ENCODE assay signal across 9 mouse cellular contexts in the genomic region with DNA sequence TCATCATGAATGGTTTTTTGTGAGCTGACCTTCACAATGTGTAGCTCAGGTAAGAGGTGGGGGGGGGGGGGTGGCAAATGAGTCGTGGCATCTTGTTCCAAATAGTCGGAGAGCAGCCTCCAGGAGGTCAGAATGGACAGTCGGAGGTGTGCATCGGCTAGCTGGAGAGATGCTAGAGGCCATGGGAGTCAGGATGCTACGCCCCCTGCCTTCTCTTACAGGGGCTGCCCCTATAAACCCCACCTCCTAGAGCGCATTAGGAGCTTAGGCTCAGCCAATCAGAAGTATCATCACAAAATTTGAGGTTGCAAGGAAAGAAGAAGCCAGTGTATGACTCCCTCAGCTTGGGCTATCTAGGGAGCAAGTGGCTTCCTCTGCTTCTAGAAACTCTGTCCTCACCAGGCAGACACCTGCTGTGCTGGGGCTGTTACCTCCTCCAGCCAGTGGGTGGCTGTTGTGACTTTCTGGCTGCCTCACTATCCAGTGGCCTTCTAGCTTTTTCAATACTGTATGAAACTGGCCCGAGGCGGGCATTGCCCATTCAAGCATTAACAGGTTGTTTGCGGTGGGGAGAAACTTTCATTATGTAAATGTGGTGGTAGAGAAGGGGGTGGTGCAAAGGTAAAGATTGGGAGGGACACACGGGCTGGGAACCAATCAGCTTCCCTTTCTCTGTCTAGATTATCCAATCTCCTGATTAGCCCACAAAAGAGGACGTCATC.
DNase-seq lines count a peak whose midpoint lies in the region; ATAC-seq and TF ChIP-seq lines count a peak whose summit lies in the region.
"Had no signal": no experiment of that assay in that cellular context is flagged by ENCODE, and none has a peak within 500 bp of the region (broad histone marks: within the 10 kb centered on the region; RNA-seq: fewer than 3 reads in every experiment).

No protein-coding gene starts in this region.

- 40% methylated on average over 11 of the region's 11 CpGs for WGBS in liver, embryonic 14.5 days (ENCODE audit: insufficient replicate concordance)

- no peaks in the 10 kb centered on the region for H3K4me1 ChIP-seq in liver, embryonic 14.5 days (replicated peaks; ENCODE audit: control insufficient read depth in 2 of 2, insufficient read depth in 2 of 2, low read length in 1 of 2)

- ATAC-seq in granulocyte monocyte progenitor cell, adult 5-6 weeks (replicated peaks; ENCODE audit: poor library complexity, severe bottlenecking) = peak; percentile 95
- ATAC-seq in liver, embryonic 14.5 days (ENCODE audit: insufficient read depth) = peak; percentile 53; the same call in 1 of the 2 replicates
- ATAC-seq: forebrain, postnatal 0 days had no signal

- DNase-seq in adrenal gland, postnatal 14 days = peak; percentile 12
- DNase-seq in adrenal gland, postnatal 10 days = no peak
- DNase-seq in liver, embryonic 14.5 days (ENCODE audit: low read depth in 3 of 3, low spot score in 3 of 3) = no peak
- peak; percentile 93 for DNase-seq in splenic B cell, adult 2 months (ENCODE audit: low read depth, low spot score)
- DNase-seq in left cerebral cortex, adult 11 months (ENCODE audit: low spot score) = no peak
- DNase-seq in layer of hippocampus, adult 9-10 months (ENCODE audit: low spot score) = no peak
- DNase-seq in right cerebral cortex, postnatal 36 days (ENCODE audit: low spot score in 2 of 2) = no peak
- DNase-seq: forebrain, postnatal 0 days had no signal

- H3K9ac ChIP-seq in liver, embryonic 14.5 days (replicated peaks) = no peak overlapping the region
- H3K9ac ChIP-seq: forebrain, postnatal 0 days had no signal

- H3K27ac ChIP-seq in liver, embryonic 14.5 days = no peak overlapping the region

- TF ChIP-seq EP300 in liver, embryonic 14.5 days (IDR thresholded peaks at IDR 0.05; ENCODE audit: low read depth) = no peak

- H3K4me3 ChIP-seq in liver, embryonic 14.5 days (ENCODE audit: insufficient read depth in 1 of 2, low read depth in 2 of 2, low read length in 2 of 2) = peak overlapping the region; percentile 25 to 49

- H3K4me2 ChIP-seq in liver, embryonic 14.5 days (ENCODE audit: low read depth) = peak overlapping the region; percentile 38

- no peaks in the 10 kb centered on the region for H3K36me3 ChIP-seq in liver, embryonic 14.5 days (replicated peaks; ENCODE audit: control insufficient read depth, insufficient read depth, low read depth)
- no peaks in the 10 kb centered on the region for H3K36me3 ChIP-seq in splenic B cell, adult 2 months (ENCODE audit: control insufficient read depth, insufficient read depth, low read length, poor library complexity, severe bottlenecking)

- TF ChIP-seq CTCF in liver, embryonic 14.5 days (IDR thresholded peaks at IDR 0.05; ENCODE audit: low read depth) = 0 out of 2 replicates have a peak, but pooled peaks have one; percentile 17

- no peaks in the 10 kb centered on the region for H3K9me3 ChIP-seq in liver, embryonic 14.5 days (ENCODE audit: control insufficient read depth, low read length)

- no peaks in the 10 kb centered on the region for H3K27me3 ChIP-seq in liver, embryonic 14.5 days (ENCODE audit: control insufficient read depth, insufficient read depth, low read length)
- no peaks in the 10 kb centered on the region for H3K27me3 ChIP-seq in splenic B cell, adult 2 months (ENCODE audit: control insufficient read depth, insufficient read depth, low read length, poor library complexity, severe bottlenecking)

Comparison
In these comparisons a context has a peak if more than half of its experiments do, and no peak if none do; other contexts are left out.
1. DNase-seq: peak in adrenal gland, postnatal 14 days (single experiment) and splenic B cell, adult 2 months (single experiment); none in adrenal gland, postnatal 10 days (single experiment), liver, embryonic 14.5 days (0 of 3), left cerebral cortex, adult 11 months (single experiment), layer of hippocampus, adult 9-10 months (single experiment) and right cerebral cortex, postnatal 36 days (0 of 2).